Mouse (Mus musculus) liver, adult 2 months (tissue): ENCODE measurements around the gene Taar8c.

Experiments used
- CTCF ChIP-seq: fragments of 200-500 bp; IDR thresholded peaks from 2 replicates; pipeline ENCODE4 v1.5.1; 2011; ENCODE audit warnings: low read depth, low read length, control low read depth
- POLR2A ChIP-seq: fragments of 200-500 bp; IDR thresholded peaks from 2 replicates; pipeline ENCODE4 v1.6.1; 2011; ENCODE audit warnings: low read length, control low read depth; ENCODE audit not compliant: insufficient read depth; ENCODE audit errors: extremely low read depth

DNA sequence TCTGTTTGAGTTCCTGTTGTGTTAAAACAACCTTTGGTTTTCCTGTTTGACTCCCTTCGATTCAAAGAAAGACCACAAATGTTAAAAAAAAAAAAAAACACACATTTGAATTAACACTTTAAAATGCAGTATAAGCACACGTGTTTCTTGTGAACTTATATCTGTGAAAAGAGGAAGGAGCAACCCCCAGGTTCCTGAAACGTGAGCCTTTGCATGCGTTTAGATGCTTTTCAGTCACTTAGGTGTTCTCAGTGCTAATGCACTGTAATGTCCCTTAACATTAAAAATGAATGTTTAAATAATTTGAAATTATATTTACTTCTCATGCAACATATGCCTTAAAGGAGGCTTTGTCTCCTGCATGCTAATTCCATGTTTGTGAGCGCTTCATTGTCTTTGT is 6.0 kb upstream of the Taar8c start:
- TF ChIP-seq POLR2A (no peak), CTCF (no peak)
